Mouse (Mus musculus): ENCODE data around the gene Trim34b. TPM values are rescaled to one million over a fixed set of nuclear protein-coding genes. Genes with fewer than 3 reads are reported as not detected.

The Trim34b gene
- polyA plus RNA-seq, 1 experiment = not detected

DNA sequence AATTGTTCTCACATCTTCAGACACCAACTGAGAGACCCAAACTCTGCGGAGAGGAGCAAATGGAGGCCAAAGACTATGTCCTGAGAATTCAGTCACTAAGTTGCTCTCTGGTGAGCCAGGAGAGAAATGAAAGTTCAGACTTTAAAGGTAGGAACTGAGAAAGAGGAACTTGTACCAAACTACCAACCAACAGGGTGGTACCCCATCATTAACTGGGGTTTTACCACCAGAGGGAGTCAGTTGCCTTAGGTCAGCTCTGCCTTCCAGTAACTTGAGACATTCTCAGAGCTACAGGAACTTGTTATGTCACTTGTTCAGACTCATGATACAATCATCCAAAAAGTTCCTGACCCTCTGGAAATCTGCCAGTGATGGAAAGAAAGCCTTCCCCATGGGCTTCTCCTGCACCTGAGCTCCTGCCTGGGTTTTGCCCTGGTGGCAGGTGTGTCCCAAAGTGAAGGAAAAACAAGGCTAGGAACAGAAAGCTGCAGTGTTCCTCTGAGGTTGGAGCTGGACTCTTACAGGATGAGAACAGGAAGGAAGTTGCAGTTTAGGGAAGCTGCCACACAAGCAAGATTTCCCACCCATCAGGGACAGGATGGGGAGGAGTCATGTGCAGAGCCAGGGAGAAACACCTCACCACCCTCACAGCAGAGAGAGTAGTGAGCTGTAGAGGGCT lies 40.6 kb downstream of the Trim34b start, which contains the start of gene Trim30b:
Trim30b (minus strand) TSS at position 149 of the 679 bp plus-strand sequence.
- Histone ChIP-seq H3K27ac (replicated peaks; ENCODE audit: low read depth, low read length) (peak within 1 kb of the TSS; percentile 52), H3K4me1 (ENCODE audit: control insufficient read depth, insufficient read depth, insufficient read length, low read length) (no peaks in the 10 kb centered on the region), H3K4me3 (ENCODE audit: insufficient read depth, low read depth, low read length) (no peak within 1 kb of the TSS)

Other genes starting within 250 kb of the Trim34b start
- gene Olfr645, start 244.0 kb upstream of the Trim34b start, polyA plus RNA-seq (2012; ENCODE audit: insufficient read depth, insufficient read length, missing spikeins) = not detected in 2 replicates
- gene Olfr646, start 224.6 kb upstream of the Trim34b start, polyA plus RNA-seq (2012; ENCODE audit: insufficient read depth, insufficient read length, missing spikeins) = not detected in 2 replicates
- not detected in 2 replicates for gene Ubqln5, start 199.6 kb upstream of the Trim34b start, polyA plus RNA-seq (2012; ENCODE audit: insufficient read depth, insufficient read length, missing spikeins)
- not detected in 2 replicates for gene Olfr643, start 192.1 kb upstream of the Trim34b start, polyA plus RNA-seq (2012; ENCODE audit: insufficient read depth, insufficient read length, missing spikeins)
- not detected in 2 replicates for gene Ubqln3, start 186.2 kb upstream of the Trim34b start, polyA plus RNA-seq (2012; ENCODE audit: insufficient read depth, insufficient read length, missing spikeins)
- not detected in 2 replicates for gene Ubqlnl, start 178.9 kb upstream of the Trim34b start, polyA plus RNA-seq (2012; ENCODE audit: insufficient read depth, insufficient read length, missing spikeins)
- not detected in 2 replicates for gene Olfm5, start 164.6 kb upstream of the Trim34b start, polyA plus RNA-seq (2012; ENCODE audit: insufficient read depth, insufficient read length, missing spikeins)
- not detected in 2 replicates for gene Olfr648, start 146.1 kb upstream of the Trim34b start, polyA plus RNA-seq (2012; ENCODE audit: insufficient read depth, insufficient read length, missing spikeins)
- gene Olfr649, start 133.5 kb upstream of the Trim34b start, polyA plus RNA-seq (2012; ENCODE audit: insufficient read depth, insufficient read length, missing spikeins) = not detected in 2 replicates
- 0.92 TPM in 1 of 2 replicates, not detected in the other for gene Trim6, start 110.7 kb upstream of the Trim34b start, polyA plus RNA-seq (2012; ENCODE audit: insufficient read depth, insufficient read length, missing spikeins)
- gene Trim34a, start 85.0 kb upstream of the Trim34b start, polyA plus RNA-seq (2012; ENCODE audit: insufficient read depth, insufficient read length, missing spikeins) = 2.2 and 2.5 TPM in 2 replicates
- 0.58 and 0.67 TPM in 2 replicates for gene Trim5, start 41.4 kb upstream of the Trim34b start, polyA plus RNA-seq (2012; ENCODE audit: insufficient read depth, insufficient read length, missing spikeins)
- 10.5 and 11.9 TPM in 2 replicates for gene Trim12a, start 14.0 kb upstream of the Trim34b start, polyA plus RNA-seq (2012; ENCODE audit: insufficient read depth, insufficient read length, missing spikeins)
- 4.4 and 5.6 TPM in 2 replicates for gene Trim12c, start 23.9 kb downstream of the Trim34b start, polyA plus RNA-seq (2012; ENCODE audit: insufficient read depth, insufficient read length, missing spikeins)
- not detected in 2 replicates for gene Trim30b, start 40.4 kb downstream of the Trim34b start, polyA plus RNA-seq (2012; ENCODE audit: insufficient read depth, insufficient read length, missing spikeins)
- gene Trim30c, start 71.4 kb downstream of the Trim34b start, polyA plus RNA-seq (2012; ENCODE audit: insufficient read depth, insufficient read length, missing spikeins) = 0.92 TPM in 1 of 2 replicates, not detected in the other
- 4.0 and 5.3 TPM in 2 replicates for gene Trim30a, start 135.7 kb downstream of the Trim34b start, polyA plus RNA-seq (2012; ENCODE audit: insufficient read depth, insufficient read length, missing spikeins)
- gene Trim30d, start 178.4 kb downstream of the Trim34b start, polyA plus RNA-seq (2012; ENCODE audit: insufficient read depth, insufficient read length, missing spikeins) = 1.5 and 1.9 TPM in 2 replicates
- gene Olfr651, start 220.7 kb downstream of the Trim34b start, polyA plus RNA-seq (2012; ENCODE audit: insufficient read depth, insufficient read length, missing spikeins) = not detected in 2 replicates
- not detected in 2 replicates for gene Olfr652, start 231.4 kb downstream of the Trim34b start, polyA plus RNA-seq (2012; ENCODE audit: insufficient read depth, insufficient read length, missing spikeins)
- not detected in 2 replicates for gene Olfr653, start 247.8 kb downstream of the Trim34b start, polyA plus RNA-seq (2012; ENCODE audit: insufficient read depth, insufficient read length, missing spikeins)

All from brown adipose tissue, adult 24 weeks (tissue).